Mouse (Mus musculus) effector memory CD4-positive, alpha-beta T cell, adult 7 months (primary cell): ENCODE results near the gene Ntsr2. TPM values are rescaled to one million over a fixed set of nuclear protein-coding genes. Genes with fewer than 3 reads are reported as not detected.

ENCODE experiments used
- polyA plus RNA-seq: library from polyadenylated mRNA; unstranded; fragments of 100-300 nt; shearing (Covaris generic); gene quantifications from one replicate; pipeline ENCODE4 v1.2.1, GENCODE M21; 2017

Ntsr2 gene
- polyA plus RNA-seq = not detected

DNA sequence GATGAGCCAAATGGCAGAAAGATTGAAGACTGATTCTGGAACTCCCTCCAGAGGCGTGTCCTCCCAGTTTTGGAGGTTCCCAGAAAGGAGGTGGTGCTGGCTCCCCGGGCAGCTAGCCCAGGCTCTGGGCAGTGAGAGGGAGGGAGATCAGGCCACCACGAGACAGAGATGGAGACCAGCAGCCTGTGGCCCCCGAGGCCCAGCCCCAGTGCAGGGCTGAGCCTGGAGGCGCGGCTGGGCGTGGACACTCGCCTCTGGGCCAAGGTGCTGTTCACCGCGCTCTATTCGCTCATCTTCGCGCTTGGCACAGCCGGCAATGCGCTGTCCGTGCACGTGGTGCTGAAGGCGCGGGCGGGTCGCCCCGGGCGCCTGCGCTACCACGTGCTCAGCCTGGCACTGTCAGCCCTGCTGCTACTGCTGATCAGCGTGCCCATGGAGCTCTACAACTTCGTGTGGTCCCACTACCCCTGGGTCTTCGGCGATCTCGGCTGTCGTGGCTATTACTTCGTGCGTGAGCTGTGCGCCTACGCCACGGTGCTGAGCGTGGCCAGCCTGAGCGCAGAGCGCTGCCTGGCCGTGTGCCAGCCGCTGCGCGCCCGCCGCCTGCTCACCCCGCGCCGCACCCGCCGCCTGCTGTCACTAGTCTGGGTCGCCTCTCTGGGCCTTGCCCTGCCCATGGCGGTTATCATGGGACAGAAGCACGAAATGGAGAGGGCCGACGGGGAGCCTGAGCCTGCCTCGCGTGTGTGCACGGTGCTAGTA lies at the start of gene Ntsr2:
TSS of gene Ntsr2 (plus strand) at position 51 of the 762 bp plus-strand sequence.

DNA sequence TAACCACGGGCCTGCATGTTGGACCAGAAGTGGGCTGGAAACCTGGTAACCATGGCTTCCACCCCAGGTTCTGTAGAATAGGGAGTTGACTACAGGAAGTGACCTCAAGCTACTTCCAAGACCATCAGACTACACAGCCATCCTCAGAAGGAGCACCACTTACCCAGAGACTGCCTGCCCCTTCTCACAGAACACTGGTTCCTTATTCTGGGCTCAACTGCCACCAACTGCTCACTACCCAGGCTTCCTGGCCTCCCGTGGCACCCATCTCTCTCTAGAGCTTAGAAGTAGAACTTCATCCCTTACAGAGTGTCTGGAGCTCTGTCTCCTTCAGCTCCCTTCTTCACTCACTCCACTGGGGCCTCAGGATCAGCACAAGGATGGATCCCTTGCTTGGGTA lies 42.2 kb upstream of the Ntsr2 start, which contains the start of gene Lpin1:
TSS of gene Lpin1 (minus strand) at position 31 of the 400 bp plus-strand sequence.

Other genes with a start within 250 kb of the Ntsr2 start
- 53.7 TPM for gene Lpin1, start 42.4 kb upstream of the Ntsr2 start, polyA plus RNA-seq
- 0.13 TPM for gene Greb1, start 147.5 kb downstream of the Ntsr2 start, polyA plus RNA-seq
- 18.1 TPM for gene E2f6, start 157.6 kb downstream of the Ntsr2 start, polyA plus RNA-seq
- 42.1 TPM for gene Rock2, start 241.5 kb downstream of the Ntsr2 start, polyA plus RNA-seq